Mouse (Mus musculus): Measurements from ENCODE around the gene Serpina3n. TPM values are rescaled to one million over a fixed set of nuclear protein-coding genes. Genes with fewer than 3 reads are reported as not detected.

Gene Serpina3n
- 114 and 1,277 TPM in 2 replicates for polyA plus RNA-seq (2012; rRNA removed; ENCODE audit: low replicate concordance)

DNA sequence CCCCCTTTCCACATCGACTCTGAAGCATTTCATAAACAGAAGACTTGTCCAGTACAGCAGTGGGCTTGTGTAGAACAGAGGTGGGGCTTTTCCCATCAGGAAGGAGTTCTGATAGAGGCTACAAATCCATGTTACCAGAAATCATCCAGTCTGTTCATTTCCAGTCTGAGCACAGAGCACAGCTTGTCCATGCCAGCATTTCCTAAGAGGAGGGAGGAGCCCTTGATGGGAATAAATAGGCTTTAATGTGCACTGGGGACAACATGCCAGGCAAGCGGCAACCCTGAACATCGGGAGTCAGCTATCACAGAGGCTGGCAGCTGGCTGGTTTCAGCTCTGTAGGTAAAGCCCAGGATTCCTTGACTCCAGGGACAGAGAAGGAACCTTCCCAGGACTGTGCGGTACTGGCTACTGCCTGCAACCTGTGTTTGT lies at the start of gene Serpina3n:
Gene Serpina3n, plus strand, starts transcription at position 276 of the 432 bp plus-strand sequence.

Other genes with a start within 250 kb of the Serpina3n start
- gene Serpina3f, start 192.2 kb upstream of the Serpina3n start, polyA plus RNA-seq (2012; rRNA removed; ENCODE audit: low replicate concordance), result 0.32 and 0.99 TPM in 2 replicates
- 4.3 and 12.5 TPM in 2 replicates for gene Serpina3g, start 170.5 kb upstream of the Serpina3n start, polyA plus RNA-seq (2012; rRNA removed; ENCODE audit: low replicate concordance)
- gene Serpina3i, start 143.6 kb upstream of the Serpina3n start, polyA plus RNA-seq (2012; rRNA removed; ENCODE audit: low replicate concordance), result 0.14 and 0.19 TPM in 2 replicates
- gene Serpina3j, start 92.2 kb upstream of the Serpina3n start, polyA plus RNA-seq (2012; rRNA removed; ENCODE audit: low replicate concordance), result 0.45 and 0.47 TPM in 2 replicates
- 1.8 and 1.9 TPM in 2 replicates for gene Serpina3k, start 68.2 kb upstream of the Serpina3n start, polyA plus RNA-seq (2012; rRNA removed; ENCODE audit: low replicate concordance)
- 0.57 and 7.4 TPM in 2 replicates for gene Serpina3m, start 68.2 kb upstream of the Serpina3n start, polyA plus RNA-seq (2012; rRNA removed; ENCODE audit: low replicate concordance)
- 1.1 and 1.2 TPM in 2 replicates for gene Gsc, start 66.6 kb downstream of the Serpina3n start, polyA plus RNA-seq (2012; rRNA removed; ENCODE audit: low replicate concordance)

Measured in subcutaneous adipose tissue, adult 2 months (tissue).